Mouse (Mus musculus): ENCODE data around the gene Olfr342. TPM values are rescaled to one million over a fixed set of nuclear protein-coding genes. Genes with fewer than 3 reads are reported as not detected.

The Olfr342 gene
- polyA plus RNA-seq (2017; shearing (Covaris generic)): not detected

DNA sequence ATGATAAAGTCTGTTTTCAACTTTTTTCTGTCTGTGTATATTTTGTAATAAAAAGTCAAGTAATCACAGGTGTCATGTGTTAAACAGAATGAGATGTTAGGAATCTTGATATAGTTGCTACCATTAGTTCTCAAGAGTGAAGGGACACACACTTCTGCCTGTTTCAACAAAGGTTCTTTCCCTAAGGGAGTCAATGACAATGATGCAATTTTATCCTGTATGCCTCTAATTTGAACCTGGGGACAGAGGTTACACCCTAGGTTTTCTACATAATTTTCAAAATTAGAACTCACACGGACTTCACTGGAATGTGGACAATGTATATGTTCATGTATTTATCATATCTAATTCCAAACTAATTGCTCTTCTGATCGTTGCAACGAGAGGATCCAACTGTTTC, at the start of gene Olfr342:
Gene Olfr342 (plus strand): TSS at position 301 of the 400 bp plus-strand sequence.

DNA sequence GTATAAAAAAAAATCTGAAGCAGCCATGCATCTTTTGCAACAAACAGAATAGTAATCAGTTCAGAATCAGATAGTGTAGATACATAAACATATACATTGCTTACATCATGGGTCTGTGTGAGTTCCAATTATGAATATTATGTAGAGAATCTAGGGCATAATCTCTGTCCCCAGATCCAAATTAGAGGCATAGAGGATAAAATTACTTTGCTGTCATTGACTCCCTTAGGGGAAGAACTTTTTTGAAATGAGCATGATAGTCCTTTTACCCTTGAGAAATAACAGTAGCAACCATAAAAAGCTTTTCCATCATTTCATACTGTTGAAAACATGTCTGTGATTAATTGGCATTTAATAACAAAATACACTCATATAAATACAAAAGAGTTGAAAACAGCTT, 42.4 kb upstream of the Olfr342 start, which contains the start of gene Olfr341:
Gene Olfr341 (minus strand): TSS at position 101 of the 400 bp plus-strand sequence.

DNA sequence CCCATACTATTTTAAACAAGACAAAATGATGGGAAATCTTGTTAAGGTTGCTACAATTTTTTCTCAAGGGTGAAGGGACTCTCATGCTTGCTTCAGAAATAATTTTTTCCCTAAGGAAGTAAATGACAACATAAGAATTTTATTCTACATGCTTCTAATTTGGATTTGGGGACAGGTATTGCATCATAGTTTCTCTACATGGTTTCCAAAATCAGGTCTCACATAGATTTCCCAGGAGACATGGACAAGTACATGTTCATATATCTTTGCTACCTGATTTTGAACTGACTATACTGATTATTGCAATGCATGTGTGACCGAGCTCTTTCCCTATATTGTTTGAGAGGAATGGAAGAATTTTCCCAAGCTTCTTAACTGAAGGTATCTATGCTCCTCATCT, 41.6 kb downstream of the Olfr342 start, which contains the start of gene Olfr344:
Gene Olfr344 (plus strand): TSS at position 301 of the 400 bp plus-strand sequence.

Other genes starting within 250 kb of the Olfr342 start
- 0.05 TPM for gene Olfr338, start 151.5 kb upstream of the Olfr342 start, polyA plus RNA-seq (2017; shearing (Covaris generic))
- gene Olfr339, start 106.1 kb upstream of the Olfr342 start, polyA plus RNA-seq (2017; shearing (Covaris generic)): not detected
- not detected for gene Olfr340, start 72.4 kb upstream of the Olfr342 start, polyA plus RNA-seq (2017; shearing (Covaris generic))
- gene Olfr341, start 42.5 kb upstream of the Olfr342 start, polyA plus RNA-seq (2017; shearing (Covaris generic)): not detected
- not detected for gene Olfr344, start 41.7 kb downstream of the Olfr342 start, polyA plus RNA-seq (2017; shearing (Covaris generic))
- gene Olfr345, start 115.0 kb downstream of the Olfr342 start, polyA plus RNA-seq (2017; shearing (Covaris generic)): not detected
- gene Olfr346, start 160.8 kb downstream of the Olfr342 start, polyA plus RNA-seq (2017; shearing (Covaris generic)): not detected
- not detected for gene Olfr347, start 206.9 kb downstream of the Olfr342 start, polyA plus RNA-seq (2017; shearing (Covaris generic))

Measured in inflammation-experienced regulatory T-cells, adult 16 weeks (primary cell).